Mouse (Mus musculus): Measurements from ENCODE around the gene Ccl3. TPM values are rescaled to one million over a fixed set of nuclear protein-coding genes. Genes with fewer than 3 reads are reported as not detected.

Gene Ccl3
- polyA plus RNA-seq, 2 experiments = 1.1 to 1.2 TPM

DNA sequence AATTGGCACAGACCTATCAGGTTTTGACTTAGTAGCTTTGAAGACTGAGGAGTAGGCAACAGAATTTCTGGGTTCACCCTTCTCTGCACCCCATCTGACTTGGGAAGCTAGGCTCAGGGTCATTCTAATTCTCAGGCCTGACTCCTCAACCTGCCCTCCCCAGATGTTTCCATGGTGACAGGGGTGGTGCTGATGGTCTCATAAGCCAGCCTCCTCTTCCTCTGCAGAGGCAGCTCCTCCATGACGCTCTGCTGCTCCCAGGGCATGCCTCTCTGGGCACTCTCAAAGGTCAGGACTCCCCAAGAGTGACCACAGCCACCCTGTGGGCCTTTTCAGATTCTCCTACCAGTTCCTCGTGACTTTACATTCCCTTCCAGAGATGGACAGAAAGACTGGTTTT lies 10.2 kb downstream of the Ccl3 start:
- H3K4me2 ChIP-seq (ENCODE audit: low read depth) = no peak overlapping the region
- TF ChIP-seq CTCF (IDR thresholded peaks at IDR 0.05; ENCODE audit: low read depth) (no peak), EP300 (IDR thresholded peaks at IDR 0.05; ENCODE audit: low read depth) (no peak)
- no peaks in the 10 kb centered on the region for H3K9me3 ChIP-seq (ENCODE audit: control insufficient read depth, low read length)
- ATAC-seq (ENCODE audit: insufficient read depth) (no peak), DNase-seq (ENCODE audit: low read depth in 3 of 3, low spot score in 3 of 3) (no peak)
- H3K9ac ChIP-seq (replicated peaks) = no peak overlapping the region
- no peaks in the 10 kb centered on the region for H3K36me3 ChIP-seq (replicated peaks; ENCODE audit: control insufficient read depth, insufficient read depth, low read depth)
- WGBS (ENCODE audit: insufficient replicate concordance) = 30% methylated on average over 2 of the region's 2 CpGs
- no peak overlapping the region for H3K27ac ChIP-seq
- H3K27me3 ChIP-seq (ENCODE audit: control insufficient read depth, insufficient read depth, low read length) = no peaks in the 10 kb centered on the region
- no peaks in the 10 kb centered on the region for H3K4me1 ChIP-seq (replicated peaks; ENCODE audit: control insufficient read depth in 2 of 2, insufficient read depth in 2 of 2, low read length in 1 of 2)
- H3K4me3 ChIP-seq (ENCODE audit: insufficient read depth in 1 of 2, low read depth in 2 of 2, low read length in 2 of 2) = no peak overlapping the region

DNA sequence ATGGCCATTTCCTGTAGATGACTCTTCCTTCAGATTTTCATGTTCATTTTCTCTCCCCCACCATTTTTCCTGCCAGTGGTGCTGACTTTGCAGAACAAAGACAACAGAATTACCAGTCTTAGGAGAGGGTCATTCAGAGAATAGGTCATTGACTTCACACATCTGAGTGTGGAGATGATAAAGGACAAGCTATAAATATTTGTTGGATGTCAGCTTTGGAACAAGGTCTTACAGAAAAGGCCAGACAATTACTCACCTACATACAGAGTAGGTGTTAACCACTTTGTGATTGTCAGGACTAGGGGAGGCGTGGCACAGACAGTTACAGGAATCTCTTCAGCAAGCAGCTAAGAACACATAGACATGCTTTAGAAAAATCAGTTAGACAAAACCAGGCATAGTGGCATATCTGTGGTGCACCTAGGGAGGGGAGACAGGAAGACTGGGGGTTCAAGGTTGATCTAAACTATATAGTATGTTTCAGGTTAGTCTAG lies 12.4 kb downstream of the Ccl3 start:
- no peak for TF ChIP-seq CTCF (IDR thresholded peaks at IDR 0.05; ENCODE audit: low read depth)
- no peak for TF ChIP-seq EP300 (IDR thresholded peaks at IDR 0.05; ENCODE audit: low read depth)
- ATAC-seq (ENCODE audit: insufficient read depth) (no peak), DNase-seq (ENCODE audit: low read depth in 3 of 3, low spot score in 3 of 3) (no peak)
- no peak overlapping the region for H3K4me2 ChIP-seq (ENCODE audit: low read depth)
- no peak overlapping the region for H3K9ac ChIP-seq (replicated peaks)
- no peaks in the 10 kb centered on the region for H3K9me3 ChIP-seq (ENCODE audit: control insufficient read depth, low read length)
- no peaks in the 10 kb centered on the region for H3K27me3 ChIP-seq (ENCODE audit: control insufficient read depth, insufficient read depth, low read length)
- H3K4me1 ChIP-seq (replicated peaks; ENCODE audit: control insufficient read depth in 2 of 2, insufficient read depth in 2 of 2, low read length in 1 of 2) = no peaks in the 10 kb centered on the region
- no peak overlapping the region for H3K27ac ChIP-seq
- no peak overlapping the region for H3K4me3 ChIP-seq (ENCODE audit: insufficient read depth in 1 of 2, low read depth in 2 of 2, low read length in 2 of 2)
- WGBS (ENCODE audit: insufficient replicate concordance) = 55% methylated on average over 1 of the region's 1 CpGs
- no peaks in the 10 kb centered on the region for H3K36me3 ChIP-seq (replicated peaks; ENCODE audit: control insufficient read depth, insufficient read depth, low read depth)

DNA sequence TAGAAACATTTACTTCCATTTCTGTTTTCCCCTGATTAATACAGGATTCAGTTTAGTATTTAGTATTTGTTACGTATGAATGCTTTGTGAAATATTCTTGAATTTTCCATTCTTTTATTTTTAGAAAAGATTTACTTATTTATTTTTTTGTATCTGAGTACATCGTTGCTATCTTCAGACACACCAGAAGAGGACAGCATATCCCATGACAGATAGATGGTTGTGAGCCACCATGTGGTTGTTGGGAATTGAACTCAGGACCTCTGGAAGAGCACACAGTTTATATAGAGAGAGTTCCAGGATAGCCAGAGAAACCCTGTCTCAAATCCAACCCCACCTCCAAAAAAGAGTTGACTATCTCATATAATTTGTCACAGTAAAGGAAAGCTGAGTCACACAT lies 14.3 kb downstream of the Ccl3 start:
- Histone ChIP-seq H3K9me3 (ENCODE audit: control insufficient read depth, low read length) (no peaks in the 10 kb centered on the region), H3K4me2 (ENCODE audit: low read depth) (no peak overlapping the region), H3K36me3 (replicated peaks; ENCODE audit: control insufficient read depth, insufficient read depth, low read depth) (no peaks in the 10 kb centered on the region), H3K27ac (no peak overlapping the region), H3K27me3 (ENCODE audit: control insufficient read depth, insufficient read depth, low read length) (no peaks in the 10 kb centered on the region), H3K4me1 (replicated peaks; ENCODE audit: control insufficient read depth in 2 of 2, insufficient read depth in 2 of 2, low read length in 1 of 2) (no peaks in the 10 kb centered on the region), H3K4me3 (ENCODE audit: insufficient read depth in 1 of 2, low read depth in 2 of 2, low read length in 2 of 2) (no peak overlapping the region), H3K9ac (replicated peaks) (no peak overlapping the region)
- WGBS (ENCODE audit: insufficient replicate concordance) = 74% methylated on average over 2 of the region's 2 CpGs
- TF ChIP-seq EP300 (IDR thresholded peaks at IDR 0.05; ENCODE audit: low read depth) (no peak), CTCF (IDR thresholded peaks at IDR 0.05; ENCODE audit: low read depth) (no peak)
- no peak for ATAC-seq (ENCODE audit: insufficient read depth)
- DNase-seq (ENCODE audit: low read depth in 3 of 3, low spot score in 3 of 3) = no peak

DNA sequence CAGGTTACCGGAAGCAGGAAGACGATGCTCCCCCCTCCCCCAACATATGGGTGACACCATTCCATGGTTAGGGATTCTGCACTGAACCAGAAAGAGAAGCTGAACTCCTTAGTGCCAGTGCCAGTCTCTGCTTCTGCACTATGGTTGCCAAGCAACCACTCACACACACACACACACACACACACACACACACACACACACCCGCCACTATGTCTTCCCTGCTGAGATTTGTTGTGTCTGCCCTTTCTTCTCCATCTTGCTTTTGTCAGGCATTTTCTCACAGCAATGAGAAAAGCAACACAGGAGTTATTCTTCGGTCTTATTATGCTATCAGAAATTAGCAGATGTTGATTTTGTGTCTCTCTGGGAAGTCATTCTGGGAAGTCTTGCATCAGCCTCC lies 14.7 kb downstream of the Ccl3 start:
- no peak for ATAC-seq (ENCODE audit: insufficient read depth)
- TF ChIP-seq EP300 (IDR thresholded peaks at IDR 0.05; ENCODE audit: low read depth) = no peak
- no peak for TF ChIP-seq CTCF (IDR thresholded peaks at IDR 0.05; ENCODE audit: low read depth)
- H3K36me3 ChIP-seq (replicated peaks; ENCODE audit: control insufficient read depth, insufficient read depth, low read depth) = no peaks in the 10 kb centered on the region
- no peaks in the 10 kb centered on the region for H3K27me3 ChIP-seq (ENCODE audit: control insufficient read depth, insufficient read depth, low read length)
- no peak overlapping the region for H3K4me2 ChIP-seq (ENCODE audit: low read depth)
- H3K4me1 ChIP-seq (replicated peaks; ENCODE audit: control insufficient read depth in 2 of 2, insufficient read depth in 2 of 2, low read length in 1 of 2) = no peaks in the 10 kb centered on the region
- H3K4me3 ChIP-seq (ENCODE audit: insufficient read depth in 1 of 2, low read depth in 2 of 2, low read length in 2 of 2) = no peak overlapping the region
- H3K9ac ChIP-seq (replicated peaks) = no peak overlapping the region
- no peaks in the 10 kb centered on the region for H3K9me3 ChIP-seq (ENCODE audit: control insufficient read depth, low read length)
- no peak for DNase-seq (ENCODE audit: low read depth in 3 of 3, low spot score in 3 of 3)
- no peak overlapping the region for H3K27ac ChIP-seq
- WGBS (ENCODE audit: insufficient replicate concordance) = 41% methylated on average over 4 of the region's 4 CpGs

- ATAC-seq (ENCODE audit: insufficient read depth) = no peak
- peak; percentile 53 for TF ChIP-seq CTCF (IDR thresholded peaks at IDR 0.05; ENCODE audit: low read depth)
- TF ChIP-seq EP300 (IDR thresholded peaks at IDR 0.05; ENCODE audit: low read depth) = no peak
- H3K4me1 ChIP-seq (replicated peaks; ENCODE audit: control insufficient read depth in 2 of 2, insufficient read depth in 2 of 2, low read length in 1 of 2) = no peaks in the 10 kb centered on the region
- H3K27ac ChIP-seq = no peak overlapping the region
- H3K9ac ChIP-seq (replicated peaks) = no peak overlapping the region
- no peak overlapping the region for H3K4me2 ChIP-seq (ENCODE audit: low read depth)
- H3K27me3 ChIP-seq (ENCODE audit: control insufficient read depth, insufficient read depth, low read length) = no peaks in the 10 kb centered on the region
- no peak overlapping the region for H3K4me3 ChIP-seq (ENCODE audit: insufficient read depth in 1 of 2, low read depth in 2 of 2, low read length in 2 of 2)
- WGBS (ENCODE audit: insufficient replicate concordance) = 35% methylated on average over 4 of the region's 4 CpGs
- no peaks in the 10 kb centered on the region for H3K36me3 ChIP-seq (replicated peaks; ENCODE audit: control insufficient read depth, insufficient read depth, low read depth)
- DNase-seq (ENCODE audit: low read depth in 3 of 3, low spot score in 3 of 3) = no peak
- H3K9me3 ChIP-seq (ENCODE audit: control insufficient read depth, low read length) = no peaks in the 10 kb centered on the region
These were observed 16.4 kb downstream of the Ccl3 start for GRCm38 (mm10) chr11:83632744-83633143.

Data from liver, embryonic 14.5 days (tissue).